Mouse (Mus musculus): ENCODE results near the gene Tubb4a.
A peak's percentile ranks its signal among the peaks of the same experiment; 100 is the strongest.

Gene Tubb4a

GRCm38 (mm10) chr17:57099629-57100325 is 12.2 kb upstream of the Tubb4a start:
- no peak for DNase-seq

DNA sequence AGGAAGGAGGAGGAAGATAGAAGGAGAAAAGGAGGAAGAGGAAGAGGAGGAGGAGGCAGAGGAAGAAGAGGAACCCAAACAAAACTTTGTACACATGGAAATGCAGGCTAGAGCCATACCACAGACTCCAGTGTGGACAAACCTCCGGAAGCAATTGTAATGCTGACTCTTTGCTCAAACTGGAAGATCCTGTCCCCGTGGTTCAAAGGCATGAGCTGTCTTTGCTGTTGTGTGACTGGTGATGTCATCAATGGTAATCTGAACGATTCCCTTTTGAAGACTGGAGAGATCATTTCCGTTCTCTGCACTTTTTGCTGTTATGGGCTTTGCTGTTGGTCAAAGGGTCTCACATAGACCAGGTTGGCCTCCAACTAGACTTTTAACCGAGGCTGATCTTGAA is 10.7 kb upstream of the Tubb4a start:
- DNase-seq, result no peak

DNA sequence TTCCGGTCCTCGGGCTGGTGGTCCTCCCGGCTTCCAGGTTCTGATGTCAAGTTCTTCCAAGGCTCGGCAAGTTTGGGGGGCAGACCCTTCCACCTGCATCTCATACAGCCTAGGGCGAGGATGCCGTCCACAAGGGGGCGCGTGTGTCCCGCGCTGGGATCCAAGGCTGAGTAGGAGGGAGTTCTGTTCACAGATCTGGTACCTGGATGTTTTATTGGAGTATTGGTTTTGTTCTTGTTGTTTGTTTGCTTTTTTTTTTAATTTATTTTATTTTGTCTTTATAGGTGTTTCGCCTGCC is 9.0 kb upstream of the Tubb4a start:
- DNase-seq, result peak; percentile 83

GRCm38 (mm10) chr17:57095855-57096622 is 8.5 kb upstream of the Tubb4a start:
- peak; percentile 61 for DNase-seq

- no peak for DNase-seq
Observed at GRCm38 (mm10) chr17:57094222-57094621, 6.6 kb upstream of the Tubb4a start.

- DNase-seq, result no peak
Observed at GRCm38 (mm10) chr17:57085970-57086757, 1.4 kb downstream of the Tubb4a start.

- DNase-seq, result no peak
Observed at GRCm38 (mm10) chr17:57082481-57082880, 5.1 kb downstream of the Tubb4a start.

- no peak for DNase-seq
Observed at GRCm38 (mm10) chr17:57081234-57081842, 6.2 kb downstream of the Tubb4a start.

- no peak for DNase-seq
Observed at GRCm38 (mm10) chr17:57079919-57080318, 7.7 kb downstream of the Tubb4a start.

DNA sequence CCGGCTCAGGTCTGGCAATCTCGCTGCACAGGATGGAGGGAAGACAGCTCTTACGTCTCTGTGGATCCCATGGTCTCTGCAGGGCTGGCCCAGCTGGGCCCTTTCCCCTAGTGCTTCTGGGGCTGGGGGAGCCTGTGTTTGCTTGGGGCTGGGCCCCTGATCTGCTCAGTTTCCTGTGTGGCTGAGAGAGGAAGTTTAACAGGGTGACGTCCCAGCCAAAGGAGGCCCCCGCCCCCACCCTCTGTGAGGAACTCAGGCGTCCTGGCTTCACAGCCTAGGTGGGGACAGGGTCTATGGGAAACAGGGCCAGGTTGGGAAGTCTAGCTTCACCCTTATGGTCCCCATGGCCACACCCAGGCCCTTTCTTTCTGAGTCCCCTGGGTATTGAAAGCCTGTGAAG is 9.2 kb downstream of the Tubb4a start, which contains the start of gene Dennd1c:
Dennd1c (minus strand) TSS at position 179 of the 400 bp plus-strand sequence.
- no peak for DNase-seq

DNA sequence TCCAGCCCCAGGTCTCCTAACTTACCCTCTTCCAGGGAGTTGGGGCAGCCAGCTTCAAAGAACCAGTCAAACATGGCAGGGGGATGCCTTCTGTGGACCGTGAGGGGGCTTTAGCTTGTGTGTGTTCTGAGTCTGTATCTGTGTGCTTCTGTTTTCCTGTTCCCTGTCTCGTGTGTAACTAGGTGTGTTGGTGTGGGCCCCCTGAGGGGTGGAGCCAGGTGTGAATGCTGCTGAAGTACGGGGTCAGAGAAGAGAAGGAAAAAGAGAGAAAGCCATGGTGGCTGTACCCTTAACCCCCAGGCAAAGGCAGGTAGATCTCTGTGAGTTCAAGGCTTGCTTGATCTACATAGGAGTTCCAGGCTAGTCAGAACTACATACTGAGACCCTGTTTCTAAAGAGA is 10.7 kb downstream of the Tubb4a start:
- DNase-seq, result no peak

DNA sequence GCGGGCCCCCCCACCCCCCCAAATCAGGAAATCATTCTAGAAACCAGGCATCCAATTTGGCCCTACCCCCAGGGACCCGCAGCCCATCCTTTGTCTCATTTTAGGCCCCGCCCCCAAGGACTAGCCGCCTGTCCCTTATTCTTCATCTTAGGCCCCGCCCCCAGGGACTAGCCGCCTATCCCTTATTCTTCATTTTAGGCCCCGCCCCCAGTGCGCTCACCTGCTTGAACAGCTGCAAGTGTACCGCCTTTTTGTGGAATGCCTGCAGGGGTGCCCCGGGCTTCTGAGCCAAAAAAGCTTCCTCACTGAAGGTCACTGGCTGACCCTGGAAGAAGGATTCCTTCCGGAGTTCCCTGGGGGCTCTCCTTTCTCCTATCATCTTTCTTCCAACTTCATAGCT is 16.9 kb downstream of the Tubb4a start:
- peak; percentile 55 for DNase-seq

- DNase-seq, result no peak
Observed at GRCm38 (mm10) chr17:57070272-57070671, 17.3 kb downstream of the Tubb4a start.

- no peak for DNase-seq
Observed at GRCm38 (mm10) chr17:57066908-57067307, 20.7 kb downstream of the Tubb4a start.

DNA sequence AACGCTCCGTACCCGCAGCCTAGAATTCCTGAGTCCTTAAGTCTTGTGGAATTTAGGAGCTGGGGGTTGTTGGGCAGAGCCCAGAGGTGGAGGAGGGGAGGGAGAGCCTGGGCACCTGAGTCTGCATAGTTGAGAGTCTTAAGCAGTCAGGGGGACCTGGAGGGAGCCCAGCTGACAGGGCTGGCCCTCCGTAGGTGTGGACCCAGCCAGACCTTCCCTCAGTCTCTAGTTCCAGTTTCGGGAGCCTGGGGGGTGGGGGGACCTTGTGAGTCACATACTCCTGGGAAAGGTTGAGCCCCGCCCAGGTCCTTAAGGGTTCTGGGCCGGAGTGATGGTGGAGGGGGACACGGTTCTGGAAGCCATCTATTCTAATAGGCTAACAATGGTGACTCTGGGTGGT is 24.6 kb downstream of the Tubb4a start:
- peak; percentile 30 for DNase-seq

GRCm38 (mm10) chr17:57062548-57062947 is 25.0 kb downstream of the Tubb4a start:
- peak; percentile 51 for DNase-seq

- peak; percentile 92 for DNase-seq
Observed at GRCm38 (mm10) chr17:57062011-57062521, 25.5 kb downstream of the Tubb4a start.

DNA sequence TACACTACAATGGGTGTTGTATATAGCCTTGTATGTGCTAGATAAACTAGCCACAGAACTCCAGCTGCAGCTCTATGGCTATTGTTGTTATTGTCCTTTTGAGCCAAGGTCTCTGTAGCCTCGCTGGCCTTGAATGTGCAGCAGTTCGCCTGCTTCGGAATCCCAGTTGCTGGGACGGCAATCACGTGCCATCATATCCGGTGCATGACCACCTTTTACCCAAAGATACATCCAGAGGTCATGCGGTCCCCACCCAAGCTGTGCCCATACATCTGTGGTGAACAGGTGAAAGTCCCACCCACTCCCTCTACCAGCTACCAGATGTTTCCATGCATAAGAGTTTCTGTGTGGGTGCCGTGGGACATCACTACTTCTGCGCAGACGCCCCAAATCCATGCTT is 26.5 kb downstream of the Tubb4a start:
- DNase-seq, result peak; percentile 40

DNA sequence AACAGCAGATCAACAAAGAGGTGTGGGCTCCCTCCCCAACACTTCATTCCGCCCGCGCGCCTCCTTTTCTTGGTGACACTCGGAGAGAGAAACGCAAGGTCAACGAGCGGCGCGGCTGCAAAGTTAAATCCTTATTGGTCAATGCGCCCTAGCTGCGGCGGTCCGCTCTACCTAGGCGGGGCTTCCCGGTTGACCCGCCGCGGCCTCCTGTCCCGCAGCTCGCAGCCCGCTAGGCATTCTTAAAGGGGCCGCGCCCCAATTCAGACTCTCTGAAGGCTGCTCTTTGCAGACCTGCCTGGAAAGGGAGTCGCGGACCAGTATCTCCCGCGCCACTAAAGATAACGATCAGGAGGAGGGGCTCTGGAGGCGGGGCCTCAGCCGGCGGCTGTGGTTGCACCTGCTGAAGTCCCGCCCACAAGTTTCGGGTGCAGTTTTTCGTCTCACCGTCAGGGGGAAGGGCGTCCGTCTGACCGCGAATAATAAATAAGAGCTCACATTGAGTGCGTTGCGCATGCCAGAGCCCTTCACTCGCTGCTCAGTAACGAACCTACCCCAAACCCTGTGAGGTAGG is 27.3 kb downstream of the Tubb4a start:
- peak; percentile 99 for DNase-seq

GRCm38 (mm10) chr17:57059486-57059977 is 28.1 kb downstream of the Tubb4a start, which contains the start of gene Slc25a23:
Gene Slc25a23, minus strand, starts transcription at chr17:57059863.
- DNase-seq, result peak; percentile 76

GRCm38 (mm10) chr17:57058891-57059485 is 28.6 kb downstream of the Tubb4a start, which contains the start of gene Crb3:
Gene Crb3, plus strand, starts transcription at chr17:57059105.
- peak; percentile 46 for DNase-seq

- DNase-seq, result no peak
Observed at GRCm38 (mm10) chr17:57056246-57056645, 31.3 kb downstream of the Tubb4a start.

Measured in kidney, adult 9 months (tissue).